Mouse (Mus musculus) erythroblast, embryonic 14.5 days (primary cell): ENCODE results near the gene Wwox.

Source experiments
- GATA1 ChIP-seq: IDR thresholded peaks from 2 replicates; pipeline ENCODE4 v1.6.1; 2012; ENCODE audit warnings: low read length, inconsistent platforms, mixed read lengths
- TAL1 ChIP-seq: IDR thresholded peaks from 3 replicates; pipeline ENCODE4 v1.6.1; 2012; ENCODE audit warnings: low read length, inconsistent platforms, mixed read lengths

DNA sequence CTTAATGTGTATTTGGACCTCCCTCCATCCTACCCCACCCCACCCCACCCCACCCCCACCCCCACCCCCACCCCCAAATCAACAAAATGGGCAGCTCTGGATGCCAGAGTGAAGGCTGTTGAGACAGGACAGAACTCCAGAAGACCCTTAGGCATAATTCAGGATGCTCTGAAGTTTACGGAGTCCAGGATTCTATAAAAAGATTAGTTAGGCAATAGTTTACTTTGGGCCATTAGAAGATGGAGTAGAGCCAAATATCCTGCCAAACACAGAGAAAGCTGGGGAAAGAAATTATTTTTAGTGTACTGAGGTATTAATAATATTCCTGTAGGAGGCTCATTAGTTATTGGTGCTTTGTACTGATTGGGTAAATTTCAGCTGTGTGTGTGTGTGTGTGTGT, 523.0 kb downstream of the Wwox start:
- TF ChIP-seq TAL1: no peak
- TF ChIP-seq GATA1: no peak
